20 mouse cellular contexts compared by ENCODE assay signal in genomic region chr19:45299341-45299740, GRCm38 (mm10).
DNase-seq lines count a peak whose midpoint lies in the region; ATAC-seq lines count a peak whose summit lies in the region.
"Had no signal": no experiment of that assay in that cellular context is flagged by ENCODE, and none has a peak within 500 bp of the region (broad histone marks: within the 10 kb centered on the region; RNA-seq: fewer than 3 reads in every experiment).

No protein-coding gene starts in this region.

- H3K27me3 ChIP-seq in heart, embryonic 10.5 days (ENCODE audit: insufficient read depth, poor library complexity, severe bottlenecking): peaks cover 95% of the 10 kb centered on the region
- H3K27me3 ChIP-seq in heart, embryonic 14.5 days (ENCODE audit: control insufficient read depth, insufficient read depth, low read length): peaks cover 37% of the 10 kb centered on the region
- peaks cover 37% of the 10 kb centered on the region for H3K27me3 ChIP-seq in hindbrain, embryonic 14.5 days (ENCODE audit: control insufficient read depth, insufficient read depth, low read length)
- H3K27me3 ChIP-seq in hindbrain, embryonic 10.5 days (ENCODE audit: insufficient read depth, poor library complexity, severe bottlenecking): peaks cover 100% of the 10 kb centered on the region

- no peaks in the 10 kb centered on the region for H3K36me3 ChIP-seq in heart, embryonic 10.5 days
- H3K36me3 ChIP-seq in heart, embryonic 14.5 days (ENCODE audit: control insufficient read depth, insufficient read depth, low read length): no peaks in the 10 kb centered on the region
- H3K36me3 ChIP-seq in hindbrain, embryonic 14.5 days (replicated peaks; ENCODE audit: control insufficient read depth, insufficient read depth): no peaks in the 10 kb centered on the region
- H3K36me3 ChIP-seq in hindbrain, embryonic 10.5 days: no peaks in the 10 kb centered on the region
- H3K36me3 ChIP-seq: embryonic facial prominence, embryonic 12.5 days; hindbrain, embryonic 12.5 days; kidney, embryonic 15.5 days had no signal

- ATAC-seq in heart, embryonic 14.5 days (ENCODE audit: insufficient number of reproducible peaks, insufficient read depth, low FRiP score, low read depth): no peak
- ATAC-seq in hindbrain, embryonic 14.5 days (ENCODE audit: low FRiP score): no peak
- ATAC-seq: forebrain, embryonic 16.5 days; intestine, embryonic 16.5 days had no signal

- H3K9ac ChIP-seq in heart, embryonic 14.5 days (ENCODE audit: low read length): no peak overlapping the region
- no peak overlapping the region for H3K9ac ChIP-seq in hindbrain, embryonic 14.5 days
- H3K9ac ChIP-seq: embryonic facial prominence, embryonic 12.5 days; hindbrain, embryonic 12.5 days; kidney, embryonic 15.5 days had no signal

- peak overlapping the region; percentile 31 for H3K27ac ChIP-seq in heart, embryonic 10.5 days
- H3K27ac ChIP-seq in heart, embryonic 14.5 days (replicated peaks in 1 of 2; ENCODE audit: control insufficient read depth in 1 of 2, insufficient read depth in 1 of 2, low read depth in 2 of 2, low read length in 2 of 2): peak overlapping the region; percentile 63 to 71
- 0 out of 2 replicates have a peak overlapping the region, but pooled peaks have one; percentile 23 for H3K27ac ChIP-seq in hindbrain, embryonic 14.5 days
- H3K27ac ChIP-seq in hindbrain, embryonic 10.5 days: no peak overlapping the region
- H3K27ac ChIP-seq: embryonic facial prominence, embryonic 12.5 days; kidney, embryonic 15.5 days had no signal

- DNase-seq in heart, embryonic 10.5 days (ENCODE audit: low spot score): no peak
- no peak for DNase-seq in heart, postnatal 25 days (ENCODE audit: low spot score)
- DNase-seq in heart, adult 11 months: no peak
- DNase-seq in hindbrain, embryonic 14.5 days (ENCODE audit: low spot score): no peak
- no peak for DNase-seq in hindbrain, embryonic 10.5 days (ENCODE audit: low spot score)
- DNase-seq in telencephalon, adult 2 months (ENCODE audit: low read depth, low spot score): peak; percentile 73
- no peak for DNase-seq in cerebellum, postnatal 4 days (ENCODE audit: low spot score in 2 of 2)
- DNase-seq: adrenal gland, adult 2 months; adrenal gland, postnatal 25 days; cerebellum, adult 2 months; cerebellum, postnatal 10 days; gastrocnemius, postnatal 10 days; heart, postnatal 10 days; kidney, adult 2 months had no signal

- peak overlapping the region; percentile 34 for H3K4me2 ChIP-seq in heart, embryonic 14.5 days (ENCODE audit: low read length)
- no peak overlapping the region for H3K4me2 ChIP-seq in hindbrain, embryonic 14.5 days (replicated peaks)
- H3K4me2 ChIP-seq: embryonic facial prominence, embryonic 12.5 days; hindbrain, embryonic 12.5 days; kidney, embryonic 15.5 days had no signal

- H3K4me1 ChIP-seq in heart, embryonic 10.5 days: peaks cover 72% of the 10 kb centered on the region
- peaks cover 27 to 41% of the 10 kb centered on the region in 2 experiments for H3K4me1 ChIP-seq in heart, embryonic 14.5 days (ENCODE audit: control insufficient read depth in 2 of 2, insufficient read depth in 2 of 2, low read length in 2 of 2)
- H3K4me1 ChIP-seq in hindbrain, embryonic 14.5 days (replicated peaks; ENCODE audit: control insufficient read depth, insufficient read depth, low read length): peaks cover 40% of the 10 kb centered on the region
- H3K4me1 ChIP-seq in hindbrain, embryonic 10.5 days (replicated peaks): peaks cover 75% of the 10 kb centered on the region

- H3K9me3 ChIP-seq in heart, embryonic 10.5 days: no peaks in the 10 kb centered on the region
- H3K9me3 ChIP-seq in heart, embryonic 14.5 days (ENCODE audit: control insufficient read depth, low read length): no peaks in the 10 kb centered on the region
- H3K9me3 ChIP-seq in hindbrain, embryonic 14.5 days (ENCODE audit: control insufficient read depth, low read length): no peaks in the 10 kb centered on the region
- no peaks in the 10 kb centered on the region for H3K9me3 ChIP-seq in hindbrain, embryonic 10.5 days
- H3K9me3 ChIP-seq: embryonic facial prominence, embryonic 12.5 days; hindbrain, embryonic 12.5 days; kidney, embryonic 15.5 days had no signal

- no peak overlapping the region for H3K4me3 ChIP-seq in heart, embryonic 10.5 days
- no peak overlapping the region for H3K4me3 ChIP-seq in heart, embryonic 14.5 days (ENCODE audit: control insufficient read depth in 1 of 2, insufficient read depth in 1 of 2, low read depth in 1 of 2, low read length in 2 of 2)
- no peak overlapping the region for H3K4me3 ChIP-seq in hindbrain, embryonic 14.5 days (replicated peaks; ENCODE audit: low read length)
- no peak overlapping the region for H3K4me3 ChIP-seq in hindbrain, embryonic 10.5 days
- H3K4me3 ChIP-seq: embryonic facial prominence, embryonic 12.5 days; hindbrain, embryonic 12.5 days; kidney, embryonic 15.5 days had no signal

- intact Hi-C loops in heart, postnatal 25 days (cut with DNase I): no loop called here

- WGBS in heart, embryonic 10.5 days: 45% methylated on average over 3 of the region's 3 CpGs
- 35% methylated on average over 3 of the region's 3 CpGs for WGBS in heart, embryonic 14.5 days
- 75% methylated on average over 3 of the region's 3 CpGs for WGBS in hindbrain, embryonic 14.5 days
- 78% methylated on average over 3 of the region's 3 CpGs for WGBS in hindbrain, embryonic 10.5 days
